Mouse (Mus musculus) liver, embryonic 14.5 days (tissue): Measurements from ENCODE around the gene Krt20. TPM values are rescaled to one million over a fixed set of nuclear protein-coding genes. Genes with fewer than 3 reads are reported as not detected.

ENCODE experiments used
- ATAC-seq: fragments of 200-750 bp; cut with Nextera tagmentation; 2 replicates; pipeline ENCODE4 v1.8.0; 2017; ENCODE audit warnings: moderate number of reproducible peaks, mild to moderate bottlenecking, moderate library complexity; ENCODE audit not compliant: insufficient read depth
- DNase-seq, 3 experiments: peaks; one replicate each; pipeline ENCODE4 v3.0.0-alpha.2; 2012 to 2013; ENCODE audit warnings: low read depth in 3 of 3, low spot score in 3 of 3
- H3K27ac ChIP-seq: fragments of 300-500 bp; sonication (generic); 2 replicates; pipeline ENCODE4 v1.5.1; 2014; ENCODE audit warnings: moderate library complexity, mild to moderate bottlenecking, control low read depth, inconsistent platforms
- H3K27me3 ChIP-seq: fragments of 300-500 bp; sonication (generic); 2 replicates; pipeline ENCODE4 v1.6.1; 2014; ENCODE audit warnings: mild to moderate bottlenecking, low read length, moderate library complexity; ENCODE audit not compliant: control insufficient read depth, insufficient read depth
- H3K36me3 ChIP-seq: fragments of 300-500 bp; sonication (generic); replicated peaks from 2 replicates; pipeline ENCODE4 v1.6.1; 2014; ENCODE audit warnings: low read depth; ENCODE audit not compliant: control insufficient read depth, insufficient read depth
- H3K4me1 ChIP-seq, 2 experiments: fragments of 200-500 bp in 1 of 2; fragments of 300-500 bp in 1 of 2; sonication (generic) in 1 of 2; replicated peaks; 2 replicates each; pipeline ENCODE4 v1.6.1; 2012 to 2014; ENCODE audit warnings: antibody characterized with exemption in 1 of 2, inconsistent platforms in 1 of 2, low read length in 1 of 2; ENCODE audit not compliant: control insufficient read depth in 2 of 2, insufficient read depth in 2 of 2
- H3K4me2 ChIP-seq: fragments of 300-500 bp; sonication (generic); 2 replicates; pipeline ENCODE4 v1.6.1; 2014; ENCODE audit warnings: low read depth, mild to moderate bottlenecking, control low read depth, moderate library complexity
- H3K4me3 ChIP-seq, 2 experiments: fragments of 200-500 bp in 1 of 2; fragments of 300-500 bp in 1 of 2; sonication (generic) in 1 of 2; 2 replicates each; pipeline ENCODE4 v1.5.1; 2012 to 2014; ENCODE audit warnings: low read depth in 2 of 2, low read length in 2 of 2, mild to moderate bottlenecking in 2 of 2, control low read depth in 1 of 2, inconsistent platforms in 1 of 2, moderate library complexity in 1 of 2; ENCODE audit not compliant: insufficient read depth in 1 of 2
- H3K9ac ChIP-seq: fragments of 300-500 bp; sonication (generic); replicated peaks from 2 replicates; pipeline ENCODE4 v1.6.1; 2014; ENCODE audit warnings: mild to moderate bottlenecking, control low read depth, moderate library complexity
- H3K9me3 ChIP-seq: fragments of 300-500 bp; sonication (generic); 2 replicates; pipeline ENCODE4 v1.6.1; 2016; ENCODE audit warnings: low read length, mixed read lengths; ENCODE audit not compliant: control insufficient read depth
- CTCF ChIP-seq: IDR thresholded peaks from 2 replicates; pipeline ENCODE4 v1.5.1; 2016; ENCODE audit warnings: antibody characterized with exemption, low read depth, control low read depth
- EP300 ChIP-seq: IDR thresholded peaks from 2 replicates; pipeline ENCODE4 v1.6.1; 2016; ENCODE audit warnings: antibody characterized with exemption, low read depth
- WGBS: fragments of 180-500 bp; shearing (Covaris S2); extraction: QIAGEN DNeasy Blood & Tissue Kit; methylation state at CpG from one replicate; pipeline ENCODE4 v1.1.7; 2014; ENCODE audit not compliant: insufficient replicate concordance; 5-methylcytosine and 5-hydroxymethylcytosine counted together
- polyA plus RNA-seq, 2 experiments: library from polyadenylated mRNA; depleted of rRNA in 1 of 2; stranded (reverse) in 1 of 2; unstranded in 1 of 2; fragments of >200 nt; fragmentation: Nextera tagmentation in 1 of 2; extraction: Ambion mirVana in 1 of 2; gene quantifications; 2 replicates each; pipeline versions ENCODE4 v1.2.1 to v1.2.3; 2012 to 2014

Krt20 gene
- polyA plus RNA-seq, 2 experiments: 15.2 to 20.0 TPM

DNA sequence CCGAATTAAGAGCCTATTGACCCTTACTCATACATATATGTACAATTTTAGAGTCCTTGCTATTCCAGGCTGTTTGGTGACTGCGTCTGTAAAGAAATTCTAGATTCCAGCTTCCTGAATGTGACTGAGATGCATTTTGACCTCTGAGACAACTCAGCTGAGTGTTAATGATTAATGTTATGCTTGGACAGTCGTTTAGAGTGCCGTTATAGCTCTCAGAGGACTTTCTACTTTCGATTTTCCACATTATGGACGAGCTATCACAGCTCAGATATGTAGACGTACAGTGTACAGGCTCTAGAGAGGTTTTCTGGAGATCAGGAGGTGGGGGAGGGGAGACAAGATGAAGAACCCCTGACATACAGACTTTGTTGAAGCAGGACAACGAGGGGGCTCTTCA is 3.3 kb upstream of the Krt20 start:
- WGBS: 39% methylated on average over 8 of the region's 8 CpGs
- Histone ChIP-seq H3K27me3 (no peaks in the 10 kb centered on the region), H3K4me1 (no peaks in the 10 kb centered on the region), H3K9me3 (no peaks in the 10 kb centered on the region), H3K36me3 (no peaks in the 10 kb centered on the region), H3K4me3 (no peak overlapping the region), H3K4me2 (peak overlapping the region; percentile 32), H3K27ac (no peak overlapping the region), H3K9ac (no peak overlapping the region)
- ATAC-seq: no peak
- DNase-seq: no peak
- TF ChIP-seq EP300 (no peak), CTCF (no peak)

DNA sequence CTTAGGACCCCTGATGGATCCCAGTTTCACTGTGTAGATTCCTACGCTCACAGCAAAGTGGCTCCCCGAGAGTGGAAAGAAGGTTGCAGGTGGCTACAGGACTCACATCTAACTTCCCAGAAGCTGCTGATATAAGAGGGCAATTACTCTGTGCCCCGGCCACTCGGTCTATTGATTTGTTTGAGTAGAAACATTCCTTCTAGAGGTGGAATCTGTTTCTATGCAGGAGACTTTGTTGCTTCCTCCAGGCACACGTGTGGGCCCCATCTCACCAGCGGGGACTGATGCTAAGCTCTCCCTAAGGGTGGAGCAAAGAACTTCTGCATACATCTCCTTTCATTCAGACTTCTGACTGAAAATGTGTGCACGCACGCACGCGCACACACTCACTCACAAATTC is 1.5 kb upstream of the Krt20 start:
- no peaks in the 10 kb centered on the region for H3K27me3 ChIP-seq
- H3K36me3 ChIP-seq: no peaks in the 10 kb centered on the region
- no peak for ATAC-seq
- no peak overlapping the region for H3K4me2 ChIP-seq
- 58% methylated on average over 10 of the region's 10 CpGs for WGBS
- H3K9me3 ChIP-seq: no peaks in the 10 kb centered on the region
- no peak overlapping the region for H3K9ac ChIP-seq
- no peaks in the 10 kb centered on the region for H3K4me1 ChIP-seq
- H3K27ac ChIP-seq: no peak overlapping the region
- H3K4me3 ChIP-seq: no peak overlapping the region
- no peak for DNase-seq
- TF ChIP-seq EP300: no peak
- no peak for TF ChIP-seq CTCF

DNA sequence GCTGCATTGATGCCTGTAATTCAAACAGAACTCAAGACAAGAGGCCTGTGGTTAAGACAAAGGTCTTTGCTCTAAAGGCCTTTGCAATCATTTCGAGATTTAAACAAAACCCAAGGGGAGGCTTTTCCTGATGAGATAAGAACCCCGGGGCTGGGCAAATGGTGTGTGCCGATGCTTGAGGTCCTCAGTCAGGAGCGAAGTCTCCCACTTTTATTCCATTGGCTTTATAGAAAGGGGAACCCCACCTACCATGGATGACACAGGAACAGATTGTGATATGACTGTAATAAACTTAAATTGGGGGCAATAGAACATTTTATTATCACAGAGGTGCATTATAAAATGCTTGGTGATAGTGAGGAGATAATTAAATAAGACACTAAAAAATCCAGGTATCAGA is 1.3 kb downstream of the Krt20 start:
- ATAC-seq (no peak), DNase-seq (no peak)
- no peaks in the 10 kb centered on the region for H3K36me3 ChIP-seq
- H3K27ac ChIP-seq: no peak overlapping the region
- TF ChIP-seq EP300 (no peak), CTCF (no peak)
- no peaks in the 10 kb centered on the region for H3K9me3 ChIP-seq
- H3K4me3 ChIP-seq: peak overlapping the region in 1 of 2 experiments; percentile 15; a peak in 2 of 4 replicates
- WGBS: 48% methylated on average over 4 of the region's 4 CpGs
- H3K27me3 ChIP-seq: no peaks in the 10 kb centered on the region
- peak overlapping the region; percentile 34 for H3K4me2 ChIP-seq
- no peak overlapping the region for H3K9ac ChIP-seq
- no peaks in the 10 kb centered on the region for H3K4me1 ChIP-seq

DNA sequence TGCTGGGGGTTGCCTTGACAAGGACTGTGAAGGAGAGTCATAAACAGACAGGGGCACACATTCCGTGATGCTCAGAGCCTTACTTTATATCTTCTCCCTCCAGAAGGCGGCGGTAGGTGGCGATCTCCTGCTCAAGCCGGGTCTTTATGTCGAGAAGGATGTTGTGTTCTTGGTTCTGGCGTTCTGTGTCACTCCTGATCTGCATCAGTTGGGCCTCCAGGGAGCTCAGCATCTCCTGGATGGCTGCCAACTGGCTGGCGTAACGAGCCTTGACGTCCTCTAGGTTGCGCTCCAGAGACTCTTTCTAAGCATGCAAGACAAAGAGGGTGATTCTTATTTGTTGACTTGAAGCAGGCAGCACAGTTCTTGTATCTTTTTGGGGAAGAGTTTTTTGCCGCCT is 7.3 kb downstream of the Krt20 start:
- no peak overlapping the region for H3K9ac ChIP-seq
- no peaks in the 10 kb centered on the region for H3K36me3 ChIP-seq
- WGBS: 40% methylated on average over 12 of the region's 12 CpGs
- H3K4me2 ChIP-seq: no peak overlapping the region
- no peak overlapping the region for H3K4me3 ChIP-seq
- no peaks in the 10 kb centered on the region for H3K9me3 ChIP-seq
- TF ChIP-seq CTCF (no peak; the same call in 1 of the 2 replicates), EP300 (no peak)
- H3K27ac ChIP-seq: no peak overlapping the region
- no peak for DNase-seq
- ATAC-seq: no peak
- no peaks in the 10 kb centered on the region for H3K4me1 ChIP-seq
- no peaks in the 10 kb centered on the region for H3K27me3 ChIP-seq

DNA sequence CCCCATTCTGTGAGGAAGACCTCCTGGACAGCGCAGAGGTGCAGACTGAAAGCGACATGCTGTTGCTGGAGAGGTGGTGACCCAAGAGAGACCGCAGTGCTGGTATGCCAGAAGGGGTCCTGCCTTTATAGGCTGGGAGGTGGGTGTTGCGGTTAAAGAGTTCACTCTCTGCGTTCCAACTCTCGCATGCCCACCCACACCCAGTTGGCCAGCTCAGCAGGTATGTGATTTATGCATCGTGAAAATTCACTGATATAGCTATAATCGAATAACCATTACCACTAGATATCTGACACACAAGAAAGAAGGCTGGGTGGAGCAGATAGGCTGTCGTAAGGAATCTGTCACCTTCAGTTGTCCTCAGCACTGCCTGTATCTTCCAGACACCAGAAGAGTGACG is 15.8 kb downstream of the Krt20 start, which contains the start of gene Krt12:
Krt12 (minus strand) TSS at position 101 of the 400 bp plus-strand sequence.
- ATAC-seq: no peak

More for the DNA sequence above, 15.8 kb downstream of the Krt20 start, which contains the start of gene Krt12:
- WGBS: 67% methylated on average over 10 of the region's 10 CpGs
- Histone ChIP-seq H3K27me3 (no peaks in the 10 kb centered on the region), H3K4me2 (no peak within 1 kb of the TSS), H3K27ac (no peak within 1 kb of the TSS), H3K36me3 (no peaks in the 10 kb centered on the region), H3K4me3 (no peak within 1 kb of the TSS), H3K9ac (no peak within 1 kb of the TSS), H3K4me1 (no peaks in the 10 kb centered on the region), H3K9me3 (no peaks in the 10 kb centered on the region)
- no peak for TF ChIP-seq EP300
- no peak for TF ChIP-seq CTCF
- no peak for DNase-seq
